Mouse (Mus musculus) common myeloid progenitor, adult 5-6 weeks (primary cell): ENCODE measurements around the gene BC049715. TPM values are rescaled to one million over a fixed set of nuclear protein-coding genes. Genes with fewer than 3 reads are reported as not detected.

Experiments
- ATAC-seq: replicated peaks from 2 replicates; pipeline ENCODE4 v1.8.0; 2016; ENCODE audit warnings: low read depth, mild to moderate bottlenecking, moderate TSS enrichment, inconsistent platforms; ENCODE audit not compliant: poor library complexity, severe bottlenecking
- total RNA-seq: library from RNA; stranded (forward); fragments of 200-1000, 187-1606 nt; gene quantifications from 2 replicates; pipeline ENCODE4 v1.2.3, GENCODE M21; 2017

Gene BC049715
- total RNA-seq, 1 experiment from 2014 or later = 1.5 TPM

DNA sequence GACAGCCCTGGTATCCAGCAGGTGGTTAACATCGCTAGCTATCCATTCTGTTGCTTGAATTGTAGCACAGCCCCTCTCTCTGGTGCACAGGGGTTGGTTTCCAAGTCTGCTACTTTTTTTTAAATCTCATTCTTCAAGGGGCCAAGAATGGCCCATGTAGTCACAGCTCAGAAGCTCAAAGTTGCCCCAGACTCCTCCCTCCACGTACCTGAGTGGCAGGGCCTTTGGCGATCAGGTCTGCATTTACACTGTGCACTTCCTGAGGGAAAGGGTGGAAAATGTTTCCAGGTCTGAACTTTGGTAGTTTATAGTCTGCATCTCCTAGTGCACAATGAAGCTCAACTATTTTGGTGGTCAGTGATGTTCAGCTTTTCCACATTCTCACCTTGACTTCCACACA, 19.8 kb downstream of the BC049715 start:
- no peak for ATAC-seq

DNA sequence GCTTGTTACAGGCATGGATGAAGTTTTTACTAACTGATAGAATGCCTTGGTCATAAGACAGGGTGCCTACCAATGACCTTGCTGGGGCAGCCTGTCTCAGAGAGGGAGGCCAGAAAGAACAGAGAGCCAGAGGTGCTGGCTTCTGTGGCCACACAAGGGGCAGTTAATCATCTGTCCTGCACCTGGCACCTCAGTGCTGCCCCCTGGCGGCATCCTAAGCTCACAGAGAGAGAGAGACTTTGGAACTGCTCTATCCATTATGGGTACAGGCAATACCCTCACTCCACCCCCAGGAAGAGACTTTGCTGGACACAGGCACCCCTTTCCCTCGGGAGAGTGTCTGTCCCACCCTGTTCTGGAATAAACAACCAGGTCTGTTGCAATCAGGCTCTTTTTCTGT, 20.4 kb downstream of the BC049715 start:
- ATAC-seq = peak; percentile 60

DNA sequence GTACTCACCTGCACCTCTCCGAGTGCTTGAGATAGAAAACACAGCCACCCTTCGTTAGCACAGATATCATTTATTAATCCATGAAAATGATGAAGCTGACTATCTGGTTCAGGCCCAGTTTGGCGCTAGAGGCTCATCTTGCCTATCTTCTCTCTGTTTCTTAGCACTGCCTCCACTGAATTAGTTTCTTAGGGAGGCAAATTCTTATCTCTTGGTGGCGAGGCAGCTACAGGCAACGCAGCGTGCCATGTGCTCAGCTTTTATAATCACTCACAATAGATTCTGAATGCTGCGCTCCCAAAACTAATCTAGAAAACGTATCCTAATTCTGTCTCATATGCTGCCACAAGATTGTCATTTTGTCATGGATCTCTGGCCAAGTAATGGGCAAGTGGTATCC, 21.0 kb downstream of the BC049715 start:
- no peak for ATAC-seq

DNA sequence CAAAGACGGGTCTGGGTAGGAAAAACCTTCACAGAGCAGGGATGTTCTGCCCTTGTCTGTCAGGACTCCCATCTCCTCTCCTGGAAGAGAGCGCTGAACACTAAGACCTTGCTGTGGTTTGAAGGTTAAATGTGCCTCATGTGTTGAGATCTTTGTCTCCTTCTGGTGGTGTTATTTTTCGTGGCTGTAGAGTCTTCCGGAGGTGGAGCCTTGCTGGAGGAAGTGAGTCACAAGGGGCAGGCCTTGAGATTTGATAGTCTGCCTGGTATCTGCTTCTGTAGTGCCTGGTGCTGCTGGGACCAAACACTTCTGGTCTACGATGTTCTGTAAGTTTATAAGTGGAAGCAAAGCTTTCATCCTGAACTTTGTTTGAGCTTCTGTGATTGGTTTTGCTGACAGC, 21.5 kb downstream of the BC049715 start:
- ATAC-seq = no peak

DNA sequence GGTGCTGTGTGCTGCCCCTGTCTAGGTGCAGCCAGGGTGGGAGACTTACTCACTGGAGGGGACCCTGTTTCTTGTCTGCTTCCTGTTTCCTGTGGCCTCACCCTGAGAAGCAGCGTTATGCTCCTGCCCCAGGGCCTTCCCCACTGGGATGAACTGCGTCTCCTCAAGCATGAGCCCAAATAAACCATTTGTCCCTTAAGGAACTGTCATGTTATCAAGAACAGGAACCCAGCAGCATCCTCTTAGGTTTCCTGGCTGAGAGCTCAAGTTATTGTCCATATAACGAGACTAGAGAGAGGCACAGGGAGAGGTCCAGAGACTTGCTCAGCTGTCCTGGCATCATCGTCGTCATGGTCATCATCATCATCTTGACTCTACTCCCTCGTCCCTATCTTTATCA, 22.8 kb downstream of the BC049715 start:
- ATAC-seq = peak; percentile 20

DNA sequence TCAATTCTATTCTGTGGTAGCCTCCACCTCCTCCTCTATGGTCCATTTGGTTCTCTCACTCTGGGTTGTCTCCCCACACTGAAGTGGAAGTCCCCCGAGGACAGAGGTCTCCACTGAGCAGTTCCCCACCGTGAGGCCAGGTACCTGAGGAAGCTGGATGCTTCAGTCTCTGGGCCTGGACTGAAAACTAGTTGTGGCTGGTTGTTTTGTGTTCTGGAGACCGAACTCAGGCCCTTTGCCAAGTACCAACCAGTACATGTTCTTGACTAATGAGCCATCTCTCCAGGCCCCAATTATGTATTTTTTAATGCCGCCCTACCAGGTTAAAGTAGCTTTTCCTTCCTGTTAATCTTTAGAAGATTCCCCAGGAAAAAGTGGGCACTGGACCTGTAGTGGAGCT, 24.9 kb downstream of the BC049715 start:
- no peak for ATAC-seq

DNA sequence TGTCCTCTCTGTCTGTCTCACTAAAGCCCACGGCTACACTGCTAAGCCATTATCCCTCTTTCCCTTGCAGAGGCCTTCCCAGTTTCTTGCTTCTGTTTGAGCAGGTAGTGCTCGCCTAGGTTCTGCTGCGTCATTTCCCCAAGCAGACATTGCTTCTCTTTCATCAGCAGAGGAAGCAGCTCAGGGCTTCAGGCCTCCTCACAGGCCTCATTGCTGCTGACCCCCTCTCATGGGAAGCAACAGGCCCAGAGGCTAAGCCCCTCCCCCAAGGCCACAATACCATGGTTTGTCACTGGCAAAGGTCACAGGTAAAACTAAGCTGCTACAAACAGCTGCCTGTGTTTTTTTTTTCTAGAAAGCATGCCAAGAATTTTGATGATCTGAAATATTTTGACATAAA, 25.3 kb downstream of the BC049715 start:
- no peak for ATAC-seq

DNA sequence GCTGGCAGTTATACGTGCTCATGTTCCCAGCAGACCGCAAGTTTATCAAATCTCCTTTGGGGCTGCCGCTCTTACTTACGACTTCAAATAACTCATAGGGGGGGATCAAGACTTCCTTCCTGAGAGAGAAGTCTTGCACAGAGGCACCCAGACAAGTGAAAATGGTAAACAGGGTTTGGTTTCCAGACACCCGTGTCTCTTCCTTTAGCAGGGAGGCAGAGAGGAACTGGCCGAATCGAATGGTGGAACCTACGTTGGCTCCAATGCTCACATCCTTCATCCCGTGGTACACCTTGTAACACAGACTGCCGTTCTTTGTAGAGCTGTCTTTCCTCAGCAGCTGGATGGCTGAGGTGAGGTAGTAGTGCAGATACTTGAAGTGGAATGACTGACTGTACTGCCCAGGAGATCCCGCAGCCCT, 26.9 kb downstream of the BC049715 start:
- no peak for ATAC-seq

DNA sequence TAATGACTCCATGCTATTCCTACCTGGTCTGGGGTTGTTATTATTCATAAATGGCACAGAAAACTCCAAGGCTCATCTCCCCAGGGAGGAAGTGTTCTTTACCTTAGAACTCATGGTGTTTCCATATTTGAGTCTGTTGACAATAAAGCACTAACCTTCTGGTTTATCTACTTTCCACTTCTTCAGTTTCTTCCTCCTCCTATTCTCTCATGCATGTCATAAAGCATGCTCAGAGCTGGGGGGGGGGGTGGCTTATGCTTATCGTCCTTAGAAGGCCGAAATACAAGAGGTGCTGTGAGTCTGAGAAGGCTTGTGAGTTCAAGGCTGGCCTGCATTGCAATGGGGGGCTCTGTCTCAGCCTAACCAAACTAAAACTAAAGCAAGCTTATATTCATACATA, 27.8 kb downstream of the BC049715 start:
- ATAC-seq = no peak

DNA sequence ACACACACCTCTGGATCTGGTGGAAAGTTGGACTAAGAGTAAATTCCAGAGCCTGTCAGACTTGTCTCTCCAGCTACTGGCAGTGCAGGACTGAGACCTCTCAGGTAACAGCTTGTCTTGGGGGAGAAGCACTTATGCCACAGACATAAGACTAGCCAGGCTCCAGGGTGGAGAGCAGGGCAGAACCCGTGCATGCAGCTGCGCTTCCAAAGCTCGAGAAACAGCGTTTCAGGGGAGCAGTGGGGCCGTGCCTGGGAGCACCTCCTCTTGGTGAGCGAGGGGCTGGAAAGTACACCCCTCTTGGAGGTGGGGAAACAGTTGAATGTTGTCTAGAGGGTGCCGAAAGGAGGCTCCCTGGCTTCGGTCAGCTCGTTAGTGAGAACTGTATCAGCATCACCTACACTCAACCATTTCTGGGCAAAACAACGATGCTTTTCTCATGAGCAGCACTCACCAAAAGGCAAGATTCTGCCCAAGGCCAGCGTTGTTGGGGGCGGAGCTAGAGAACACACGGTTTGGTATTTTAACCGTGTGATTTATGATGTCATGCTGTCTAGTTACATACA, 28.7 kb downstream of the BC049715 start:
- peak; percentile 8; the same call in 1 of the 2 replicates for ATAC-seq

DNA sequence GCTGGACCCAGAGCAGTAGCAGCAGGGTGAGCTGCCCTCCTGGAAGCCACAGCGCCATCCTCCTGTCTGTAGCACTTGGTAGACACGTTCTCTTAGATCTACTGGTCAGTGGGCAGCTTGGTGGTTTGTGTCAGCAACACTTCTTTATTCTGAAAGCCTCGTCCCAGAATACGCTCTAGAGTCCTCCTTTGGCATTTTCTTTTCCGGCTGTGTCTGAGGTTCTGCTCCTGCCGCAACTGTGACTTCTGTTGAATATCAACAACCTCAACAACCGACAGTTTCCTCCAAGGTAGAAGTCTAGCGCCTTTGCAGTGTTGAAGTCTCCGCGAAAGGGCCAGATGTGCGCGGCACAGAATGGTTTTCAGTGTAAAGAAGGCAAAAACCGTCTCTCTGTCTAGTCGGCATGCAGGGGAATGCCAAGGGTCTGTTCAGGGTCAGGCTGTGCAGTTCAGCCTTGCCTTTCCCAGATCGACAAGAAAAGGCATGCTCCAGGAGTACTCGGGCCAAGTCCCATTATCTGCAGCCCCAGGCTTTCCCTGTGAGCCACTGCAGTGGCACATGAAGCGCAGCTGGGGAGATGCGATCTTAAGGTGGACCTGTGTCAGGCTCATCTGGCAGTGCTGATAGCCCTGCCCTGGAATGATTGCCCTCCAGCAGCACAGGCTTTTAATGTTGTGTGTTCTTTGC, 29.9 kb downstream of the BC049715 start, which contains the start of gene Art4:
TSS of gene Art4 (minus strand) at position 548 of the 687 bp plus-strand sequence.
- peak; percentile 65 for ATAC-seq

DNA sequence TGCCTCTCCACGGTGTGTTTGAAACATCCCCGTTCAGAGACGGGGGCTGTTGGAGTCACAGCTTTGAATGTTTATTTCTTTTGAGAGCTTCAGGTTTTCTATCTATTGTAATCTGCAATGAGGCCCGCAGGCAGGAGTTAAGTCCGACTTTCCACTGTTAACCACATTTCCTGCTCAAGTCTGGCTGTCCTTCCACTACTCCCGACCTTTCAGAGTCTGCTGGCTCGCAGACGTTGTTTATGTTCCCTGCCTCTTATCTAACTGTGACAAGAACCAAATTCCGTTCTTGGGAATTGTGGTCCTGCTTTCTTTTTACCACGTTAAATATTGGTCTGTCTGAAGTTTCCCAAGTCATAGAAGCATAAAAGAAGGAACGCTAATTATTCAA, 30.4 kb downstream of the BC049715 start:
- peak; percentile 33 for ATAC-seq

DNA sequence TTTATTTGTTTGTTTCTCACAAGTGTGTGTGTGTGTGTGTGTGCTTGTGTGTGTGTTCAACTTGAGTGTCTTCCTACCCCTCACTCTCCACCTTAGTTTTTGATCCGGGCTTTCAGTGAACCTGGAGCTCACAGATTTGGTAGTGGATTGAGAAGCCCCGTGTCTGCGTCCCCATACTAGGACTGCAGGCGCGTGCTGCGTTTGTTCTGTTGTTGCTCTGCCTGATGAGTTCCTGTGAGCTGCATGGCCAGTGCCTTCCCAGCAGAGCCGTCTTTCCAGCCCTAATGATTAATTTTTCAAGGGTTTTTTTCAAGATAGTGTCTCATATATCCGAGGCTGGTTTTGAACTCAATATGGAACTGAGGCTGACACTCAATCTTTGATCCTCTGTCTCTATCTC, 31.0 kb downstream of the BC049715 start:
- no peak for ATAC-seq

DNA sequence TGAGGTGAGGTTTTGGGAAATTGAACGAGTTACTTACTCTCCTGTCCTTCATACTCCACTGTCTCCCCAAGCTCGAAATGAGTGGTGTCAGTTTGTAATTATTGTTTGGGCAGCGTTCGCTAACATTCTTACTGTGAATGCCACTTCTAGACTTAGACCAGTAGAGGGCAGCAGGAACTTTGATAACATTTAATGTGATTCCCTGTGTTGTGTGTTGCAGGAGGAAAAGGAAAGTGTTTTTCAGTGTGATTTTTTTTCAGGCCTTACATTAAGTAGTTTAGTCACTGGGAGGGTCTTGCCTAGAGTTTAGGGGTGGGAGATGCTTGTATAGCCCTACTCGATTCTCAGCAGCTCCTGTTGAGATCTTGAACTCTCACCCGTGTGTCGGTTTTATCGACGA, 33.6 kb downstream of the BC049715 start:
- peak; percentile 46 for ATAC-seq

DNA sequence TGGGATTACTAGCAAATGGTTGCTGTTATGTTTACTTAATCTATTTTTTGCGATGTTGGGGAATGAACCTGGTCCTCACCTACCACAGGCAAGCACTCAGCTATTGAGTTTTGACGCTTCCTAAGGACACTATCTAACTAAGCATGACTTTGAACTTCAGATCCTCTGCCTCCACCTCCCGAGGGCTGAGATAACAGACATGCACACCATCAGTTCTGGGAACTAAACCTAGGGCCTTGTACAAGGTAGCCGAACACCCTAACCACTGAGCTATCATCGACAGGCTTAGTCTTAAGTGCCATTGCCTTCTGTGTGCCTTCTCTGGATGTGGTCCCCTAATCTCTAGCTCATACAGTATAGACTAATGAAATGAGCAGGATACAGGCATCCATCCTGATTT, 37.9 kb downstream of the BC049715 start:
- no peak for ATAC-seq

DNA sequence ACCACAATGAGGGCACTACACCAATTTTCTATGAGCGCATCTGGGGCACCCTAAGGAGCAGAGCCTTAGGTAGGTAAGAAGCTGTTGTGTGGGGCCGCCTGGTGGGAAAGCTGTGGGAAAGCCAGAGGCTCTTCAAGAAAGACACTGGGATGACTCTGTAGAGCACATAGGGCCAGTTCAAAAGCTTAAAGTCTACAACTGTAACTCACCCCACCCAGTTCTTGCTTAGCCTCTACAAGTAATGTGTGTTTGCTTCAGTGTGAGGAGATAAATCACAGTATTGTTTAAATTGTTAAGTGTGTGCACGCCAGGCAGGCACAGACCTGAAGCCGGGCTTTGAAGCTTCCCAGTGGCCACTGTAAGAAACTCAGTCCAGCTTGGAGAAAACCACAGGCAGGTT, 38.7 kb downstream of the BC049715 start:
- ATAC-seq = no peak

DNA sequence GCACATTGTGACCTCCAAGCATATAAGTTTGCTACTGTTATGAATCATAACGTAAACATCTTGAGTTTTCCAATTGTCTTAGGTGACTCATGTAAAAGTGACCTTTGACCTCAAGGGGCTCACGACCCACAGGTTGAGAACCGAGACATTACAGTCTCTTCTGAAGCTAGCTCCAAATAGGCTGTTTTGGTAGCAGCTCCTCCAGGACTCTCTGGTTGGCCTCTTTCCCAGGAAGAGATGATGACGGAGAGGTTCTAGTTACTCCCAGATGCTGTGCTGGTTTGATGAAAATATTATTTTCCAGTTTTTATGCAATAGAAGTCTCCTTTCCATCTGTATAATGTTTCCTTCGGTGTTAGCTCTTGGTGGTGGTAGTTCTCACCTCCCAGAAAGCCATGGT, 41.5 kb downstream of the BC049715 start:
- no peak for ATAC-seq

DNA sequence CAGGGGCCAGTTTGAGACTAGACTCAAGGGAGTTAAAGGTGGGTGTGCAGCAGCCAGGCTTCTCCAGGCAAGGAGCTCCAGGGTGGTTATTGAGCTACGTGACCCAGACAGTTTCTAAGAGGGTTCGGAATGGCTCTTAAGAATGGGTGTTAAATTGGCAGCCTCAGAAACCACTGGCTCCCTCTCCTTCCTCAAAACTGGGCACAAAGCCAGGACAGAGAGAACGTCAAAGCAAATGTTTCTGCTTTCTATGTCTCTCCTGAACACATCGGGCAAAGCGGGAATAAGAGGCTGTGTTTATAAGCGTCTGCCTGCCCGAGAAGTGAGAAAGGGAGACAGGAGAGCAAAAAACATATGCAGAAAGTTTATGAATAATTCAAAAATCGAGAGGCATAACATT, 47.2 kb downstream of the BC049715 start:
- peak; percentile 71 for ATAC-seq

DNA sequence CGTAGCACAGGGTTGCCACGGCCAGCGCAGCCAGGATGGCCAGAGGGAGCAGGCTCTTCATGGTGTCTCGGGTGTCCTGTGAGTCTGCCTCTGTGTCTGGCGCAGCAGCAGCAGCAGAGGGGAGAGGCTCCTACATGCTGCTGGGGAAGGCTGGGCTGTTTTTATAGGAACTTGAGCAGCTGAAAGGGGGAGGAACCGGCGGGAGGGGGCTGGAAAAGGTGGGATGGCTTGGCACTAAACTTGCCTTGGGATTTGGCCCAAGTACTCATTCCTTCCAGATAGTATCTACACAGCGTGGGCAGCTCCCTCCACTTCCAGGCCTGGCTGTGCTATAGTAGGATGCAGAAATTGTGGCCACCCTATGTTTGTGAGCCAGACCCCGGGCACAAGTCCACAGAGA, 48.2 kb downstream of the BC049715 start, which contains the start of gene Mgp:
TSS of gene Mgp (minus strand) at position 154 of the 400 bp plus-strand sequence.
- no peak for ATAC-seq

DNA sequence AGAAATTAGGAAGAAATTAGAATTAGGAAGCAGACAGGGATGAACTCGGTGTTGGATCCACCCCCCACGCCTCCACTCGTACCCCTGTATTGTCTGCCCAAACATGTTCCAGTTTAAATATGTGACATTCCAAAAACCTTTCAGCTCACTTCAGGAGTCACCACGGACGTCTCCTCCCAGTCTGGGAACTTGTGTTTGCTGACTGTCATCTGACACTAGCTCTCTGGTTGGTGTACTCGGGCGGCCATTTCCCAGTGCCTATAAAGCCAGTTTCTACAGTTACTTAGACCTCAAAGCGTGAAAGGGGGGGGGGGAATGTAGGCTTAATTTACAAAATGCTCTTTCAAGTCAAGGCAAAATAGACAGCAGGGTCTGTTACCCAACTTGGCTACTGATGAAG, 54.3 kb downstream of the BC049715 start:
- ATAC-seq = no peak

DNA sequence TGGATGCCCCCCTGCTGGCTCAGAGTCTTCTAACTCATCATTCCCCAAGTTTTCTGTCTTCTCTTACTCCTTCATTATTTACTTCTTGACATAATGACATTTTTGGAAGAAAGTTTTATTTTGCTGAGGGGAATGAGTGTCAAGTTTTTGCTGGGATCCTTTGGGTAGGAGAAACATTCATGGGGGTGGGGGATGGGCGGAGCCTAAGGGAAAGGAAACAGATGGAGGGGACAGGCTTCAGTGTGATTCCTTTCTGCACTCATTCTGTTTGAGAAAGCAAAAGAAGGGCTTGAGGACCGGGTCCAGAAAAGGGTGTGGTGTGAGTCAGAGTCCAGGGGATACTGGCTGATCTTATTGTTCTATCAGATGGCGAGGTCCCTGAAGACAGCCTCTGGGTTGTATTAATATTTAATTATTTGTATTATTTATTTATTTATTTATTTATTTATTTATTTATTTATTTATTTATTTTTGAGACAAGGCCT, 56.0 kb downstream of the BC049715 start:
- no peak for ATAC-seq

DNA sequence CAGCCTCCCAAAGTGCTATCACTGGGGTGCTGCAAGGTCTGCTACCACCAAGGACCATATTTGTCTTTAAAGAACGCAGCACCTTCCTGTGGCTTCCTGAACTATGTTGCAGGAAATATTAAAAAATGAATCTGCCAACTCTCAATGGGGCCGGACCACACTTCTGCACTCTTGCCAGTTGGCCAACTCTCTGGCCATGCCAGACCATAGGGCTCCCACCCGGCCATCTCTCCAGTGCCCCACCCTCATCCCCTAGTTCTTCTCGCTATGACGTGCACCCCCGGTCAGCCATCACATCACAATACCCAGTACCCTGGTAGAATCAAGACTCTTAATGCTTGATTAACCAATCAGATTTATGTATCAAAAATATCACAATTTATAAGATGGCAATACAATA, 56.5 kb downstream of the BC049715 start:
- no peak for ATAC-seq
